Mouse (Mus musculus) liver, embryonic 11.5 days (tissue): Measurements from ENCODE around the gene Gimap9. TPM values are rescaled to one million over a fixed set of nuclear protein-coding genes. Genes with fewer than 3 reads are reported as not detected.

Experiments
- ATAC-seq: fragments of 200-750 bp; cut with Nextera tagmentation; replicated peaks from 2 replicates; pipeline ENCODE4 v1.8.0; 2017; ENCODE audit warnings: moderate number of reproducible peaks, mild to moderate bottlenecking, moderate TSS enrichment, moderate library complexity; ENCODE audit not compliant: low FRiP score
- DNase-seq: peaks from one replicate; pipeline ENCODE4 v3.0.0-alpha.2; 2017; ENCODE audit warnings: low spot score
- H3K27ac ChIP-seq: fragments of 300-500 bp; sonication (generic); 2 replicates; pipeline ENCODE4 v1.5.1; 2014; ENCODE audit warnings: mild to moderate bottlenecking, low read depth, low read length, control low read depth
- H3K27me3 ChIP-seq: fragments of 300-500 bp; sonication (generic); replicated peaks from 2 replicates; pipeline ENCODE4 v1.6.1; 2014; ENCODE audit warnings: low read length, mixed read lengths; ENCODE audit not compliant: control insufficient read depth, insufficient read depth
- H3K36me3 ChIP-seq: fragments of 300-500 bp; sonication (generic); 2 replicates; pipeline ENCODE4 v1.6.1; 2014; ENCODE audit warnings: mild to moderate bottlenecking, low read length, moderate library complexity, mixed read lengths; ENCODE audit not compliant: control insufficient read depth, insufficient read depth
- H3K4me1 ChIP-seq: fragments of 300-500 bp; sonication (generic); replicated peaks from 2 replicates; pipeline ENCODE4 v1.6.1; 2014; ENCODE audit warnings: low read length, mixed read lengths; ENCODE audit not compliant: control insufficient read depth, insufficient read depth
- H3K4me2 ChIP-seq: fragments of 300-500 bp; sonication (generic); 2 replicates; pipeline ENCODE4 v1.6.1; 2014; ENCODE audit warnings: mild to moderate bottlenecking, control low read depth, moderate library complexity
- H3K4me3 ChIP-seq: fragments of 300-500 bp; sonication (generic); 2 replicates; pipeline ENCODE4 v1.5.1; 2014; ENCODE audit warnings: low read depth, low read length, control low read depth
- H3K9ac ChIP-seq: fragments of 300-500 bp; sonication (generic); 2 replicates; pipeline ENCODE4 v1.6.1; 2014; ENCODE audit warnings: low read depth, low read length, control low read depth
- H3K9me3 ChIP-seq: fragments of 300-500 bp; sonication (generic); 2 replicates; pipeline ENCODE4 v1.6.1; 2016; ENCODE audit warnings: low read length, inconsistent platforms, mixed read lengths; ENCODE audit not compliant: control insufficient read depth
- WGBS: fragments of 180-500 bp; shearing (Covaris S2); extraction: QIAGEN DNeasy Blood & Tissue Kit; methylation state at CpG from one replicate; pipeline ENCODE4 v1.1.7; 2014; 5-methylcytosine and 5-hydroxymethylcytosine counted together
- polyA plus RNA-seq: library from polyadenylated mRNA; unstranded; fragments of >200 nt; fragmentation: Nextera tagmentation; extraction: Ambion mirVana; gene quantifications from 2 replicates; pipeline ENCODE4 v1.2.1, GENCODE M21; 2014

Gimap9 gene
- polyA plus RNA-seq, 1 experiment from 2014 or later: 17.9 TPM

GRCm38 (mm10) chr6:48669446-48669969, 6.4 kb upstream of the Gimap9 start:
- no peak overlapping the region for H3K27ac ChIP-seq
- no peak for DNase-seq
- H3K9me3 ChIP-seq: no peaks in the 10 kb centered on the region
- H3K27me3 ChIP-seq: no peaks in the 10 kb centered on the region
- H3K4me3 ChIP-seq: no peak overlapping the region
- H3K4me2 ChIP-seq: no peak overlapping the region
- no peaks in the 10 kb centered on the region for H3K4me1 ChIP-seq
- ATAC-seq: no peak
- H3K36me3 ChIP-seq: no peaks in the 10 kb centered on the region
- WGBS: 64% methylated on average over 2 of the region's 2 CpGs
- H3K9ac ChIP-seq: no peak overlapping the region

- Histone ChIP-seq H3K4me1 (0 out of 2 replicates have a peak, but pooled peaks cover 8% of the 10 kb centered on the region), H3K36me3 (0 out of 2 replicates have a peak, but pooled peaks cover 2% of the 10 kb centered on the region), H3K27me3 (no peaks in the 10 kb centered on the region), H3K27ac (no peak overlapping the region), H3K4me2 (no peak overlapping the region), H3K4me3 (no peak overlapping the region), H3K9ac (no peak overlapping the region), H3K9me3 (no peaks in the 10 kb centered on the region)
- no peak for DNase-seq
- WGBS: 88% methylated on average over 9 of the region's 9 CpGs
- ATAC-seq: no peak
Observed at GRCm38 (mm10) chr6:48674291-48675058, 1.5 kb upstream of the Gimap9 start.

- ATAC-seq (peak; percentile 56; the same call in 1 of the 2 replicates), DNase-seq (peak; percentile 49)
- Histone ChIP-seq H3K4me2 (peak overlapping the region; percentile 76), H3K36me3 (0 out of 2 replicates have a peak, but pooled peaks cover 2% of the 10 kb centered on the region), H3K27me3 (no peaks in the 10 kb centered on the region), H3K4me1 (0 out of 2 replicates have a peak, but pooled peaks cover 8% of the 10 kb centered on the region), H3K4me3 (peak overlapping the region; percentile 52), H3K9ac (peak overlapping the region; percentile 63), H3K27ac (peak overlapping the region; percentile 65), H3K9me3 (no peaks in the 10 kb centered on the region)
- WGBS: 38% methylated on average over 10 of the region's 10 CpGs
Observed at GRCm38 (mm10) chr6:48675400-48675930, 464 bp upstream of the Gimap9 start.

- DNase-seq (no peak), ATAC-seq (no peak)
- WGBS: 76% methylated on average over 5 of the region's 5 CpGs
- Histone ChIP-seq H3K36me3 (0 out of 2 replicates have a peak, but pooled peaks cover 2% of the 10 kb centered on the region), H3K27me3 (no peaks in the 10 kb centered on the region), H3K4me2 (peak overlapping the region; percentile 76), H3K4me3 (peak overlapping the region; percentile 52), H3K9ac (no peak overlapping the region), H3K4me1 (0 out of 2 replicates have a peak, but pooled peaks cover 8% of the 10 kb centered on the region), H3K27ac (no peak overlapping the region), H3K9me3 (no peaks in the 10 kb centered on the region)
Observed at GRCm38 (mm10) chr6:48676860-48677415, 1.0 kb downstream of the Gimap9 start.

DNA sequence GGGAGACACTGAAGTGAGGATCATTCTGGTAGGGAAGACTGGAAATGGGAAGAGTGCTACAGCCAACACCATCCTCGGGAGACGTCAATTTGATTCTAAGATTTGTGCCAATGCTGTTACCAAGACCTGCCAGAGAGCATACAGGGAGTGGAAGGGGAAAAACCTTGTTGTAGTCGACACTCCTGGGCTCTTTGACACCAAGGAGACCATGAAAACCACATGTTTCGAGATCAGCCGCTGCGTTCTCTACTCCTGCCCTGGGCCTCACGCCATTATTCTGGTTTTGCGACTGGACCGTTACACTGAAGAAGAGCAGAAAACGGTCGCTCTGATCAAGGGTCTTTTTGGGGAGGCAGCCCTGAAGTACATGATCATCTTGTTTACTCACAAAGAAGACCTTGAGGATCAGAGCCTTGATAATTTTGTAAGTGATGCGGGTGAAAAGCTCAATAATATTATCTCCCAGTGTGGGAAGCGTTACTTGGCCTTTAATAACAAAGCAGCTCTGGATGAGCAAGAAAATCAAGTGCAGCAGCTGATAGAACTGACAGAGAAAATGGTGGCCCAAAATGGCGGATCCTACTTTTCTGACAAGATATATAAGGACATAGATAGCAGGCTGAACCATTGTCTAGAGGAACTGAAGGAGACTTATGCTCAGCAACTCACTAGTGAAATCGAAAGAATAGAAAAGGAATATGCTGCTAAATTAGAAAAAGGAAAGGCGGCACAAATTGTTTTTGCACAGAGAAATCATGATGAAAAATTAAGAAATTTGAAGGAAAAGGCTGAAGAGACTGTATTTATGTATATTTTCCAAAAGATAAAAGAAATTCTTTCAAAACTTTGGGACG, 1.8 kb downstream of the Gimap9 start:
- Histone ChIP-seq H3K4me3 (no peak overlapping the region), H3K4me2 (no peak overlapping the region), H3K9ac (no peak overlapping the region), H3K36me3 (0 out of 2 replicates have a peak, but pooled peaks cover 2% of the 10 kb centered on the region), H3K4me1 (0 out of 2 replicates have a peak, but pooled peaks cover 8% of the 10 kb centered on the region), H3K27me3 (no peaks in the 10 kb centered on the region), H3K27ac (no peak overlapping the region), H3K9me3 (no peaks in the 10 kb centered on the region)
- ATAC-seq (no peak), DNase-seq (no peak)
- WGBS: 86% methylated on average over 17 of the region's 17 CpGs

DNA sequence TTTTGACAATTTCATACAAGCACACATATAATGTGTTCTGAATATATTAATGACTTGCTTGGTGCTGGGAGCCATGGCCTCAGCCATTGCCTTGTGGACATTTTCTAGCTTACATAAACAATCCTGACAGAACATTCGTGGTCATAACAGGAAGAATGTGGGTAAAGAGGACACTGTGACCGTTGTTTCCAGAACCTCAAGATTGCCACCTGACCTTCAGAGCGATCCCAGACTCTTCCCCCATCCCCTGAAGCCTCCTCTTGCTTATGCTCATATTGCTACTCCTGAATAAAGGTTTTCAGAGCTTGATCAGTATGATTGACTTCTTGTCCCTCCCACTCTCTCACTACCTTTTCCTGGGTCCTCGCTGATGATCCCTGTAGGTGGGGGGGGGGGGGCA, 2.5 kb downstream of the Gimap9 start:
- DNase-seq (no peak), ATAC-seq (no peak)
- Histone ChIP-seq H3K27ac (no peak overlapping the region), H3K4me3 (no peak overlapping the region), H3K4me1 (0 out of 2 replicates have a peak, but pooled peaks cover 8% of the 10 kb centered on the region), H3K36me3 (0 out of 2 replicates have a peak, but pooled peaks cover 2% of the 10 kb centered on the region), H3K27me3 (no peaks in the 10 kb centered on the region), H3K4me2 (no peak overlapping the region), H3K9ac (no peak overlapping the region), H3K9me3 (no peaks in the 10 kb centered on the region)
- 51% methylated on average over 4 of the region's 4 CpGs for WGBS

- Histone ChIP-seq H3K4me3 (no peak overlapping the region), H3K36me3 (0 out of 2 replicates have a peak, but pooled peaks cover 2% of the 10 kb centered on the region), H3K4me2 (no peak overlapping the region), H3K27ac (no peak overlapping the region), H3K9me3 (no peaks in the 10 kb centered on the region), H3K27me3 (no peaks in the 10 kb centered on the region), H3K9ac (no peak overlapping the region), H3K4me1 (0 out of 2 replicates have a peak, but pooled peaks cover 8% of the 10 kb centered on the region)
- no peak for DNase-seq
- ATAC-seq: no peak
- 67% methylated on average over 6 of the region's 6 CpGs for WGBS
Observed at GRCm38 (mm10) chr6:48679701-48680100, 3.8 kb downstream of the Gimap9 start.

DNA sequence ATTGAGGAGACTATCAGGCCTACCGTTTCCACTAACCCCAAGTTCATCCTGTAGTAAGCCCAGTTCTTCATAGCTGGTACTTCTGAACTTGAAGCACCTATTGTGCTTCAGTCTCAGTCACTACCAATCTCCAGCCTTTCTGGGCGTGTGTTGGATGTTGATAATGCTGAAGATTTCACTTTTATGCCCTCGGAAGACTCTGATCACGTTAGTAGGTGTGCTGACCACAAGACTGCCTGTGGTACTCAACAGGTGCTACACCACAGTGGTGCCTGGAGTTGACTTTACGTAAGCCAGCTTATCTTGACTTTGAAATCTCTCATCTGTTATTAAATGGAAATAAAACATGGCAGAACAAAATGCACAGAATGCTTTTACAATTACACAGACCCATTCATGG, 4.5 kb downstream of the Gimap9 start:
- Histone ChIP-seq H3K4me2 (no peak overlapping the region), H3K9me3 (no peaks in the 10 kb centered on the region), H3K27ac (no peak overlapping the region), H3K4me1 (0 out of 2 replicates have a peak, but pooled peaks cover 8% of the 10 kb centered on the region), H3K9ac (no peak overlapping the region), H3K36me3 (0 out of 2 replicates have a peak, but pooled peaks cover 2% of the 10 kb centered on the region), H3K27me3 (no peaks in the 10 kb centered on the region), H3K4me3 (no peak overlapping the region)
- no peak for ATAC-seq
- no peak for DNase-seq
- 72% methylated on average over 5 of the region's 5 CpGs for WGBS
